Mouse (Mus musculus) neural tube, embryonic 15.5 days (tissue): ENCODE measurements at regions not wholly inside any gene's neighbourhood (a gene's known extent, or its start where the extent isn't known, plus 50 kb on each side); places are given as distances from the start of the nearest gene placed in this dataset.

ENCODE experiments used
- ATAC-seq: fragments of 200-750 bp; cut with Nextera tagmentation; 2 replicates; pipeline ENCODE4 v1.8.0; 2017; ENCODE audit warnings: mild to moderate bottlenecking, moderate TSS enrichment, moderate library complexity; ENCODE audit not compliant: low FRiP score
- H3K27ac ChIP-seq: fragments of 300-500 bp; sonication (generic); replicated peaks from 2 replicates; pipeline ENCODE4 v1.5.1; 2015; ENCODE audit warnings: mild to moderate bottlenecking, inconsistent platforms
- H3K27me3 ChIP-seq: fragments of 300-500 bp; sonication (generic); replicated peaks from 2 replicates; pipeline ENCODE4 v1.6.1; 2015; ENCODE audit warnings: inconsistent platforms
- H3K36me3 ChIP-seq: fragments of 300-500 bp; sonication (generic); 2 replicates; pipeline ENCODE4 v1.6.1; 2015; ENCODE audit warnings: inconsistent platforms
- H3K4me1 ChIP-seq: fragments of 300-500 bp; sonication (generic); 2 replicates; pipeline ENCODE4 v1.6.1; 2015; ENCODE audit warnings: inconsistent platforms
- H3K4me2 ChIP-seq: fragments of 300-500 bp; sonication (generic); 2 replicates; pipeline ENCODE4 v1.6.1; 2015; ENCODE audit warnings: inconsistent platforms, mild to moderate bottlenecking, moderate library complexity
- H3K4me3 ChIP-seq: fragments of 300-500 bp; sonication (generic); replicated peaks from 2 replicates; pipeline ENCODE4 v1.5.1; 2015; ENCODE audit warnings: mild to moderate bottlenecking, inconsistent platforms
- H3K9ac ChIP-seq: fragments of 300-500 bp; sonication (generic); replicated peaks from 2 replicates; pipeline ENCODE4 v1.6.1; 2015; ENCODE audit warnings: mild to moderate bottlenecking, inconsistent platforms
- H3K9me3 ChIP-seq: fragments of 300-500 bp; sonication (generic); replicated peaks from 2 replicates; pipeline ENCODE4 v1.6.1; 2016; ENCODE audit warnings: inconsistent platforms
- WGBS: fragments of 180-500 bp; shearing (Covaris S2); methylation state at CpG from one replicate; pipeline ENCODE4 v1.1.7; 2015; ENCODE audit warnings: mixed read lengths; 5-methylcytosine and 5-hydroxymethylcytosine counted together

- 31% methylated on average over 2 of the region's 2 CpGs for WGBS
- no peak overlapping the region for H3K4me3 ChIP-seq
- no peaks in the 10 kb centered on the region for H3K36me3 ChIP-seq
- no peak for ATAC-seq
- H3K4me1 ChIP-seq = peaks cover 28% of the 10 kb centered on the region
- H3K27me3 ChIP-seq = no peaks in the 10 kb centered on the region
- H3K4me2 ChIP-seq = no peak overlapping the region
- H3K27ac ChIP-seq = no peak overlapping the region; the same call in 1 of the 2 replicates
- no peaks in the 10 kb centered on the region for H3K9me3 ChIP-seq
- H3K9ac ChIP-seq = no peak overlapping the region
Measured at GRCm38 (mm10) chr1:35806329-35806728, 261.9 kb upstream of the Hs6st1 start.

GRCm38 (mm10) chr1:35806731-35807130, 261.5 kb upstream of the Hs6st1 start:
- H3K4me3 ChIP-seq = no peak overlapping the region
- H3K27me3 ChIP-seq = no peaks in the 10 kb centered on the region
- peaks cover 28% of the 10 kb centered on the region for H3K4me1 ChIP-seq
- H3K27ac ChIP-seq = no peak overlapping the region; the same call in 1 of the 2 replicates
- no peak overlapping the region for H3K4me2 ChIP-seq
- no peak for ATAC-seq
- H3K36me3 ChIP-seq = no peaks in the 10 kb centered on the region
- 4% methylated on average over 1 of the region's 1 CpGs for WGBS
- H3K9ac ChIP-seq = no peak overlapping the region
- H3K9me3 ChIP-seq = no peaks in the 10 kb centered on the region

- H3K27ac ChIP-seq = no peak overlapping the region
- WGBS = 82% methylated on average over 4 of the region's 4 CpGs
Measured at GRCm38 (mm10) chr1:35808894-35809293, 259.3 kb upstream of the Hs6st1 start.

GRCm38 (mm10) chr1:35809341-35809740, 258.9 kb upstream of the Hs6st1 start:
- no peak overlapping the region for H3K4me2 ChIP-seq
- H3K4me3 ChIP-seq = no peak overlapping the region
- ATAC-seq = no peak
- H3K27ac ChIP-seq = no peak overlapping the region
- no peaks in the 10 kb centered on the region for H3K36me3 ChIP-seq
- H3K9me3 ChIP-seq = no peaks in the 10 kb centered on the region
- H3K4me1 ChIP-seq = peaks cover 23% of the 10 kb centered on the region
- H3K9ac ChIP-seq = no peak overlapping the region
- 35% methylated on average over 1 of the region's 1 CpGs for WGBS
- H3K27me3 ChIP-seq = no peaks in the 10 kb centered on the region

More at GRCm38 (mm10) chr1:35808894-35809293, 259.3 kb upstream of the Hs6st1 start:
- Histone ChIP-seq H3K9ac (no peak overlapping the region), H3K27me3 (no peaks in the 10 kb centered on the region), H3K36me3 (no peaks in the 10 kb centered on the region), H3K4me2 (no peak overlapping the region), H3K9me3 (no peaks in the 10 kb centered on the region), H3K4me1 (peaks cover 23% of the 10 kb centered on the region), H3K4me3 (no peak overlapping the region)
- no peak for ATAC-seq

GRCm38 (mm10) chr1:35810571-35811342, 257.4 kb upstream of the Hs6st1 start:
- no peak overlapping the region for H3K27ac ChIP-seq
- H3K36me3 ChIP-seq = no peaks in the 10 kb centered on the region
- H3K9ac ChIP-seq = no peak overlapping the region
- H3K4me1 ChIP-seq = peaks cover 20% of the 10 kb centered on the region
- H3K27me3 ChIP-seq = no peaks in the 10 kb centered on the region
- ATAC-seq = no peak
- 46% methylated on average over 8 of the region's 8 CpGs for WGBS
- H3K4me3 ChIP-seq = no peak overlapping the region
- no peak overlapping the region for H3K4me2 ChIP-seq
- no peaks in the 10 kb centered on the region for H3K9me3 ChIP-seq

- H3K36me3 ChIP-seq = no peaks in the 10 kb centered on the region
- H3K9ac ChIP-seq = no peak overlapping the region
- H3K27ac ChIP-seq = no peak overlapping the region
- H3K4me1 ChIP-seq = peaks cover 14% of the 10 kb centered on the region
- no peak overlapping the region for H3K4me2 ChIP-seq
- H3K4me3 ChIP-seq = no peak overlapping the region
- H3K9me3 ChIP-seq = no peaks in the 10 kb centered on the region
- no peaks in the 10 kb centered on the region for H3K27me3 ChIP-seq
- 8% methylated on average over 6 of the region's 6 CpGs for WGBS
- ATAC-seq = peak; percentile 67
Measured at GRCm38 (mm10) chr1:35811380-35811779, 256.8 kb upstream of the Hs6st1 start.

GRCm38 (mm10) chr1:35811795-35812194, 256.4 kb upstream of the Hs6st1 start:
- Histone ChIP-seq H3K4me1 (peaks cover 10% of the 10 kb centered on the region), H3K9me3 (no peaks in the 10 kb centered on the region), H3K4me3 (no peak overlapping the region), H3K27ac (no peak overlapping the region), H3K9ac (no peak overlapping the region), H3K27me3 (no peaks in the 10 kb centered on the region), H3K36me3 (no peaks in the 10 kb centered on the region), H3K4me2 (no peak overlapping the region)
- 44% methylated on average over 7 of the region's 7 CpGs for WGBS
- ATAC-seq = peak; percentile 22; the same call in 1 of the 2 replicates

- H3K9me3 ChIP-seq = no peaks in the 10 kb centered on the region
- H3K27ac ChIP-seq = no peak overlapping the region
- H3K4me1 ChIP-seq = peaks cover 5% of the 10 kb centered on the region; the same call in 1 of the 2 replicates
- H3K4me3 ChIP-seq = no peak overlapping the region
- WGBS = 90% methylated on average over 5 of the region's 5 CpGs
- H3K27me3 ChIP-seq = no peaks in the 10 kb centered on the region
- ATAC-seq = no peak
- no peaks in the 10 kb centered on the region for H3K36me3 ChIP-seq
- H3K4me2 ChIP-seq = no peak overlapping the region
- no peak overlapping the region for H3K9ac ChIP-seq
Measured at GRCm38 (mm10) chr1:35813625-35814024, 254.6 kb upstream of the Hs6st1 start.

GRCm38 (mm10) chr1:35814207-35814606, 254.0 kb upstream of the Hs6st1 start:
- ATAC-seq = no peak
- Histone ChIP-seq H3K27me3 (no peaks in the 10 kb centered on the region), H3K4me2 (no peak overlapping the region), H3K4me1 (peaks cover 5% of the 10 kb centered on the region; the same call in 1 of the 2 replicates), H3K36me3 (no peaks in the 10 kb centered on the region), H3K9me3 (no peaks in the 10 kb centered on the region), H3K27ac (no peak overlapping the region), H3K4me3 (no peak overlapping the region), H3K9ac (no peak overlapping the region)
- WGBS = 71% methylated on average over 9 of the region's 9 CpGs

- 93% methylated on average over 3 of the region's 3 CpGs for WGBS
- no peak overlapping the region for H3K9ac ChIP-seq
- H3K4me3 ChIP-seq = no peak overlapping the region
- no peak overlapping the region for H3K27ac ChIP-seq
- no peaks in the 10 kb centered on the region for H3K9me3 ChIP-seq
- ATAC-seq = no peak
- H3K4me1 ChIP-seq = peaks cover 5% of the 10 kb centered on the region; the same call in 1 of the 2 replicates
- no peaks in the 10 kb centered on the region for H3K36me3 ChIP-seq
- H3K4me2 ChIP-seq = no peak overlapping the region
- no peaks in the 10 kb centered on the region for H3K27me3 ChIP-seq
Measured at GRCm38 (mm10) chr1:35814751-35815150, 253.4 kb upstream of the Hs6st1 start.

GRCm38 (mm10) chr1:35821791-35822190, 246.4 kb upstream of the Hs6st1 start:
- ATAC-seq = no peak
- Histone ChIP-seq H3K9me3 (no peaks in the 10 kb centered on the region), H3K4me2 (no peak overlapping the region), H3K36me3 (no peaks in the 10 kb centered on the region), H3K9ac (no peak overlapping the region), H3K27me3 (no peaks in the 10 kb centered on the region), H3K4me3 (no peak overlapping the region), H3K27ac (no peak overlapping the region), H3K4me1 (peaks cover 6% of the 10 kb centered on the region)
- 95% methylated on average over 6 of the region's 6 CpGs for WGBS

- H3K4me2 ChIP-seq = peak overlapping the region; percentile 24; the same call in 1 of the 2 replicates
- WGBS = 48% methylated on average over 19 of the region's 19 CpGs
- no peak for ATAC-seq
Measured at GRCm38 (mm10) chr1:35822376-35823202, 245.6 kb upstream of the Hs6st1 start.

More at GRCm38 (mm10) chr1:35822376-35823202, 245.6 kb upstream of the Hs6st1 start:
- no peaks in the 10 kb centered on the region for H3K9me3 ChIP-seq
- H3K36me3 ChIP-seq = no peaks in the 10 kb centered on the region
- H3K9ac ChIP-seq = no peak overlapping the region
- H3K4me1 ChIP-seq = peaks cover 6% of the 10 kb centered on the region
- no peak overlapping the region for H3K27ac ChIP-seq
- no peaks in the 10 kb centered on the region for H3K27me3 ChIP-seq
- no peak overlapping the region for H3K4me3 ChIP-seq
